Mouse (Mus musculus) heart, postnatal 10 days (tissue): ENCODE measurements at regions not wholly inside any gene's neighbourhood (a gene's known extent, or its start where the extent isn't known, plus 50 kb on each side); places are given as distances from the start of the nearest gene placed in this dataset.

Experiments
- DNase-seq, 2 experiments: peaks; one replicate each; pipeline ENCODE4 v3.0.0; 2021
- intact Hi-C: fragments of 180-260 bp; cut with DNase I; formaldehyde crosslinking; loops from one replicate; pipeline ENCODE4 v1.15.1; 2025

- DNase-seq = no peak
- intact Hi-C loops = no loop called here
Observed at GRCm38 (mm10) chr2:172766403-172766802, 173.7 kb downstream of the Bmp7 start.

DNA sequence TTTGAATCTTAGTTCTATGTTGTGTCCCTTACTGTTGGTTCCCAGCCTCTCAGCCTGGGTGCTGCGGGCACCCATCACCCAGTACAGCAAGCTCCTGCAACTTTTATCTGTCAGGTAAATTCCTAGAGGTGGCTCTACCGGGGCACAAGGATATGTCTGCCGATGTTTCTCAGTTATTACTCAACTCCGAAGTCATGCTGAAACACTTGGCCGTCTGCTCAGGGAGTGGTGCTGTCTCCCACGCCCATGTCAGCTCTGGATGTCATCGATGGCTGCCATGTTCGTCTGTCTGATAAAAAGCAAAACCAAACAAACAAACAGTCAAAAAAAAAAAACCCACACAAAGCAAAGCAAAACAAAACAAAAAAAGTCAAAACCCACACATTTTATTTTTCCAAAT, 171.4 kb downstream of the Bmp7 start:
- no peak for DNase-seq
- intact Hi-C loops = no loop called here

- no peak for DNase-seq
- intact Hi-C loops = no loop called here
Observed at GRCm38 (mm10) chr2:172770061-172770460, 170.1 kb downstream of the Bmp7 start.

- no peak for DNase-seq
- intact Hi-C loops = no loop called here
Observed at GRCm38 (mm10) chr2:172770606-172771005, 169.5 kb downstream of the Bmp7 start.

GRCm38 (mm10) chr2:172773176-172773575, 166.9 kb downstream of the Bmp7 start:
- peak; percentile 59 to 82 for DNase-seq
- intact Hi-C loops = loop anchor here (1.0 kb wide), 1 partner anchor 223 kb away; no protein-coding TSS in a partner anchor

- no peak for DNase-seq
- intact Hi-C loops = no loop called here
Observed at GRCm38 (mm10) chr2:172776485-172776884, 163.6 kb downstream of the Bmp7 start.

GRCm38 (mm10) chr2:172777774-172778173, 162.3 kb downstream of the Bmp7 start:
- intact Hi-C loops = no loop called here

GRCm38 (mm10) chr2:172779096-172779495, 161.0 kb downstream of the Bmp7 start:
- intact Hi-C loops = no loop called here
- no peak for DNase-seq

More at GRCm38 (mm10) chr2:172777774-172778173, 162.3 kb downstream of the Bmp7 start:
- no peak for DNase-seq

DNA sequence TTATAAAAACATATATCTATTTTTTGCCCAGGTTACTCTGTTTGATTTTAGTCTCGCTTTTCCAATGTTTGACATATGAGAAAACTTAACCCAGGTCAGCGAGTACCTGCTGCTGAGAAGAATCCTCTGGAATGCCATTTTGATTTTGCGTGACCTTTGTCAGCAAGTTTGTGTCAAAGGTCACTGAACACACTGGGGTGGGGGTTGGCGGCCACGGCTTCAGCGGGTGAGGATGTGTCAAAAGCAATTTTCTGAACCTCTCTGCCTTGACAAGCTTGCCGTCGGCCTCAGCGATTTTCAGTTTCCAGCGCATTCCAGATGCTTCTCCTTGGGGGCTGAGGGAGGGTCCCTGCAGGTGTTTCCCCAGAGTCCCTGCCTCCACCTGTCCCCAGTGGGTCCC, 157.4 kb downstream of the Bmp7 start:
- intact Hi-C loops = no loop called here
- DNase-seq = no peak

GRCm38 (mm10) chr2:172786297-172786696, 153.8 kb downstream of the Bmp7 start:
- no peak for DNase-seq
- intact Hi-C loops = no loop called here

GRCm38 (mm10) chr2:172787203-172787944, 152.7 kb downstream of the Bmp7 start:
- DNase-seq = no peak
- intact Hi-C loops = no loop called here

DNA sequence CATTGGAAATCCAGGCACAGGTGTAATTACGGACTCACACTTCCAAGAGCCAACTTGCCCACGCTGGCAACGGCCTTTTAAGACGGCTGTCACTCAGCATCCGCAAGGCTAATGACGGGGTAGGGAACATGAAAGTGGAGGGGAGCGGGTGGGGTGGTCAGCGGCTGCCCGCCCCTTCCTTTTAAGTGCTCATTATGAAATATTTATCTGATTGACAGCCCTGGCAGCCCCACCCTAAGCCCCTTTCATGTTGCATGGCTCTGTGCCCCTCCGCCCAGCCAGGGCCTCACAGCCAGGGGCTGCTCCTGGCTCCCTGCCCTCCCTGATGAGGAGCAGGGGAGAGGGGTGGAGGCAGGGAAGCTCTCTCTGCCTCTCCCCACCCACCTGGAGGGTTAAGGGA, 150.9 kb downstream of the Bmp7 start:
- no peak for DNase-seq
- intact Hi-C loops = no loop called here

GRCm38 (mm10) chr2:172792555-172792954, 147.6 kb downstream of the Bmp7 start:
- no peak for DNase-seq
- intact Hi-C loops = no loop called here

DNA sequence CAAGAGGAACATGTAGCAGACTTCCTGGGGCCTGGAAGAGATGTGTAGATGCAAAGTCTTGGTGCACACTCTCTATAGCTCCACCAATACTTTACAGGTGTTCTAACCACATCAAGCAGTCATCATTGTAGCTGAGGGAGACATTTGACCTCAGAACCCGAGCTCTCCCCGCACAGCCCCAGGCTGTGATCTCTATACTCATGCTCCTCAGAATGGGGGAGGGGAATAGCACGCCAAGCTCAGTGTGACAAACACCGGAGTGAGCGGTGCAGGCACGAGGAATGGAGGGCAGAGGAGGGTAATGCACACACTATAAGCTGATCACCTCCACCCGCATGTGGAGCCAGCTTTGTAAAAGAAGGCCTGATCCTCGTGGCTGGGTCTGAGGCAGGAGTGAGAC, 146.1 kb downstream of the Bmp7 start:
- intact Hi-C loops = no loop called here
- no peak for DNase-seq

- no peak for DNase-seq
- intact Hi-C loops = no loop called here
Observed at GRCm38 (mm10) chr2:172794771-172795170, 145.3 kb downstream of the Bmp7 start.

DNA sequence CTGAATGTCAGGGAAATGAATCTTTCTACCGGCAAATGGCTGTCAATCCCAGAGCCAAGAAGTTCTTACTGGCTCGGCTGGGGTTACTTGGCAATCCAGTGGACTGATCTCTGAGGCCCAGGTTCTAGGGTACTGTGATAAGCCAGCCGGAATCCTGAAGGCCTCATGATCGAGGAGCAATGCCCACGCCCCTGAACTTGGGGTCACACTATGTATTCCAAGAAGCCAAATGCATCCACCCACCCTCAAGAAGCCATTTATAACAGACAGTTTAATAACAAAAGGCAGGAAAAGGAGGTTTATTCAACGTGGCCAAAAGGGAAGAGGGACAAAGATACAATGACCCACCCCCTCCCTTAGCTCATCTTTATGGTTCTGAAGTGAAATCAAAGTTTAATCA, 144.0 kb downstream of the Bmp7 start:
- intact Hi-C loops = no loop called here
- no peak for DNase-seq

DNA sequence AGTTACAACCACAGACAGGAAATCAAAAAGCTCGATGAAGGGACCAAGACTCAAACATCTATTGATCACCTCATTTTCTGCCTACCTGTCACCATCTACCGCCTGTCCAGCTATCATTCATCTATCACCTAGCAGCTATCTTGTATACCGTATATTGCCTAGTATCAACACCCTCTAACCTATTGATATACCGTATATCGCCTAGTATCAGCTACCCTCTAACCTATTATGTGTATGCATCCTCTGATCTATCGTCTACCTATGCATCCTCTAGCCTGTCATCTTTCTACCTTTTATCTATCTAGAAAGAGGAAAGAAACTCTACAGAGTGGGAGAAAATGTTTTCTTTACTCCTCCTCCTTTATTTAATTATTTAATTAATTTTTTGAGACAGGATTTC, 143.2 kb downstream of the Bmp7 start:
- intact Hi-C loops = no loop called here
- DNase-seq = no peak

DNA sequence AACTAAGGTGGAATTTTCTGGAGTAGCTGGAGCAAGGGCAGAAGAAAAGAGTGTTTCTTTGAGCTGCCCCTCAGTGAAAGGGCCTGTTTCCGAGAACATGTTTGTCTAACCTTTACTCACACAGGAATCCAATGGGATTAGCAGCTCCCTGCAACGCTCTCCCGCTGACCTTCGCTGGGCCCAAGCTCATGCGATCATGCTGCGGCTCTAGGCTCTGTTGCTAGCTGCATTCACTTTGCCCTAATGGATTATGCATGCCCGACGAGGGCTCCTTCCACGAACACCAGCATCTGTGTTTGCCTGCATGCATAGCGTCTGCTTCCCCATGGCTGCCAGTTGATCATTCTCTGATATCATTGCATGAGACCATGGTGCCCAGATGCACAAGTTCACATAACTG, 140.2 kb downstream of the Bmp7 start:
- intact Hi-C loops = no loop called here
- DNase-seq = no peak

- intact Hi-C loops = no loop called here
- DNase-seq = no peak
Observed at GRCm38 (mm10) chr2:172800801-172801200, 139.3 kb downstream of the Bmp7 start.

- no peak for DNase-seq
Observed at GRCm38 (mm10) chr2:172801804-172802203, 138.3 kb downstream of the Bmp7 start.

DNA sequence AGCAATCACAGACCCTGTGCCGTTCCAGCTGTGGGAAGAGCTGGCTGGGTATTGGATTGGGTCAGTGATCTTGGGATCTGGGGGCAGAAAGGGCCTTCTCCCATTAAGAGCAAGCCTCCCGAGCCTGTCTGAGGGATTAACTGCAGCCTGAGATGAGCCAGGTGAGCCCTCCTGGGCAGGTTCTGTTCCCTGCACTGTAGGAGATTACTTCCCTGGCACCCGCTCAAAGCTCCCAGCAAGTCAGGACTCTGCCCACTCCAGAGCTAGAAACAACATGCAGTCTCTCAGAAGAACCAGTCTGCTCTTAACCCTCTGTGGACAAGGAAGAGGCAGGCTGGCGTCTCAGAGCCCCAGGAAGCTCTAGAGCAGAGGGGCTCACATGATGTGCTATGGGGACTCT, 132.7 kb downstream of the Bmp7 start:
- intact Hi-C loops = no loop called here
- DNase-seq = no peak

More at GRCm38 (mm10) chr2:172801804-172802203, 138.3 kb downstream of the Bmp7 start:
- intact Hi-C loops = no loop called here

DNA sequence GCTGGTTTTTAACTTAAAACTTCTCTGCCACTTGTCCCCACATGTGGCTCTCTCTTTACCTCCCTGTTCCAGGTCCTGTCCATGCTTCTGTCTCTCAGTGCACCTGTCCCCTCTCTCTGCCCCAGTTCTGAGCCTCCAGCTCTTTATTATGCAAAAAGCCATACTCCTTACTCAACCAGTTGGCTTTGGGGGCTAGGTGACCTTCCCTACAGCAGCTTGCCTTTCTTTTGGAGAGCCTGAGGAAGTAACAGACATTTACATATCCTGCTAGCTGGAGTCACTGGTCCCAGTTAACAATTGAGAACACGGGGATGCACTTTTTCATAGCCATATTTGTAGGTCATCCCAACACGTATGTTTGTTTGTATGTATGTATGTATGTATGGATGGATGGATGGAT, 130.8 kb downstream of the Bmp7 start:
- DNase-seq = no peak
- intact Hi-C loops = no loop called here

- no peak for DNase-seq
- intact Hi-C loops = no loop called here
Observed at GRCm38 (mm10) chr2:172813319-172813718, 126.8 kb downstream of the Bmp7 start.
